Mouse (Mus musculus): ENCODE measurements around the gene Gm15262.

DNA sequence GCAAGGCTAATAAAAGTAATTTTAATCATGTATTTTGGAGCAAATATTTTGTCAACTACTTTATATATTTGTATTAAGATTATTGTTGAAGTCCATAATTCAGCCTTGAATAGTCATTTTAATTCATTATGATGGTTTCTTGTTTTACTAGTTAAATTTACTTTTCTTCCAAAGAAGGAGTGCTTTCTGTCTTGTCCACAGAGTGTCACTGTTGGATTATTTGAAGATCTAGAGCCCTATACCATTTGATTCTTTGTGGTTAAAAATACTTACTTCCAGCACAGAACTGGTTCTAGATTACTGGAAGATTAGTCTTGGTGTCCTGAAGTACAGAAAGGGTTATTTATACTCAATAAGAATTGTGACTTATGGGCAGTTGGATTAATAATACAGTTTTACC, 29.2 kb downstream of the Gm15262 start:
- no peak for TF ChIP-seq CTCF (IDR thresholded peaks at IDR 0.05)
- no peak for TF ChIP-seq EP300 (IDR thresholded peaks at IDR 0.05)
